Mouse (Mus musculus): Measurements from ENCODE around the gene Mcoln1. TPM values are rescaled to one million over a fixed set of nuclear protein-coding genes. Genes with fewer than 3 reads are reported as not detected.

Gene Mcoln1
- polyA plus RNA-seq, 1 experiment from 2014 or later, result 56.0 TPM

- Histone ChIP-seq H3K4me3 (ENCODE audit: low read depth, low read length) (no peak overlapping the region), H3K9me3 (ENCODE audit: control insufficient read depth, low read length) (no peaks in the 10 kb centered on the region), H3K27ac (ENCODE audit: low read depth, low read length) (no peak overlapping the region), H3K9ac (ENCODE audit: low read length) (no peak overlapping the region), H3K36me3 (ENCODE audit: control insufficient read depth, insufficient read depth, low read length) (peaks cover 3% of the 10 kb centered on the region), H3K27me3 (ENCODE audit: control insufficient read depth, insufficient read depth, low read length) (no peaks in the 10 kb centered on the region), H3K4me1 (ENCODE audit: control insufficient read depth, insufficient read depth, low read length) (no peaks in the 10 kb centered on the region), H3K4me2 (ENCODE audit: low read depth) (no peak overlapping the region)
- ATAC-seq (ENCODE audit: insufficient read depth, low FRiP score, low TSS enrichment), result no peak
- 91% methylated on average over 9 of the region's 9 CpGs for WGBS
- DNase-seq (ENCODE audit: low spot score), result no peak
Observed at GRCm38 (mm10) chr8:3536940-3537339, 36.7 kb downstream of the Mcoln1 start.

DNA sequence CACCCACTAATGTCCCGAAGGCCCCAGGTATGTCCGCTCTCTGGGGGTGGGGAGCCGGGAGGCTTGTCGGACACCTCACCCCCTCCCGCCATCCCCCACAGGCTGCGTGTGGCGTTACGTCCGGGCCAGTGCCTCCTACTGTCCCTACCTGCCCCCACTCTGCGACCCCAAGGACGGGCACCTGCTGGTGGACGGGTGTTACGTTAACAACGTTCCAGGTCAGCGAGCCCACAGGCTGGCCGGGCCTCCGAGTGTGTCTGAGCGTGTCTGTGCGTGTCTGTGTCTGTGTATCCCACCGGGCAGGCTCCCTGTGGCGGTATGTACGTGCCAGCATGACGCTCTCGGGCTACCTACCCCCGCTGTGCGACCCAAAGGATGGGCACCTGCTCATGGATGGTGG is 37.4 kb downstream of the Mcoln1 start:
- DNase-seq (ENCODE audit: low spot score) (no peak), ATAC-seq (ENCODE audit: insufficient read depth, low FRiP score, low TSS enrichment) (no peak)
- no peaks in the 10 kb centered on the region for H3K27me3 ChIP-seq (ENCODE audit: control insufficient read depth, insufficient read depth, low read length)
- no peak overlapping the region for H3K4me3 ChIP-seq (ENCODE audit: low read depth, low read length)
- peaks cover 3% of the 10 kb centered on the region for H3K36me3 ChIP-seq (ENCODE audit: control insufficient read depth, insufficient read depth, low read length)
- H3K27ac ChIP-seq (ENCODE audit: low read depth, low read length), result no peak overlapping the region
- no peaks in the 10 kb centered on the region for H3K4me1 ChIP-seq (ENCODE audit: control insufficient read depth, insufficient read depth, low read length)
- H3K9ac ChIP-seq (ENCODE audit: low read length), result no peak overlapping the region
- no peak overlapping the region for H3K4me2 ChIP-seq (ENCODE audit: low read depth)
- WGBS, result 96% methylated on average over 24 of the region's 26 CpGs
- no peaks in the 10 kb centered on the region for H3K9me3 ChIP-seq (ENCODE audit: control insufficient read depth, low read length)

GRCm38 (mm10) chr8:3539146-3539545 is 38.9 kb downstream of the Mcoln1 start:
- Histone ChIP-seq H3K27me3 (ENCODE audit: control insufficient read depth, insufficient read depth, low read length) (no peaks in the 10 kb centered on the region), H3K27ac (ENCODE audit: low read depth, low read length) (no peak overlapping the region), H3K9ac (ENCODE audit: low read length) (no peak overlapping the region), H3K4me3 (ENCODE audit: low read depth, low read length) (no peak overlapping the region), H3K4me2 (ENCODE audit: low read depth) (no peak overlapping the region), H3K36me3 (ENCODE audit: control insufficient read depth, insufficient read depth, low read length) (peaks cover 5% of the 10 kb centered on the region), H3K9me3 (ENCODE audit: control insufficient read depth, low read length) (no peaks in the 10 kb centered on the region), H3K4me1 (ENCODE audit: control insufficient read depth, insufficient read depth, low read length) (no peaks in the 10 kb centered on the region)
- no peak for ATAC-seq (ENCODE audit: insufficient read depth, low FRiP score, low TSS enrichment)
- WGBS, result 84% methylated on average over 7 of the region's 7 CpGs
- DNase-seq (ENCODE audit: low spot score), result no peak

GRCm38 (mm10) chr8:3540076-3540475 is 39.8 kb downstream of the Mcoln1 start:
- Histone ChIP-seq H3K4me1 (ENCODE audit: control insufficient read depth, insufficient read depth, low read length) (no peaks in the 10 kb centered on the region), H3K36me3 (ENCODE audit: control insufficient read depth, insufficient read depth, low read length) (peaks cover 5% of the 10 kb centered on the region), H3K27me3 (ENCODE audit: control insufficient read depth, insufficient read depth, low read length) (no peaks in the 10 kb centered on the region), H3K27ac (ENCODE audit: low read depth, low read length) (no peak overlapping the region), H3K9me3 (ENCODE audit: control insufficient read depth, low read length) (no peaks in the 10 kb centered on the region; the same call in 1 of the 2 replicates), H3K4me3 (ENCODE audit: low read depth, low read length) (no peak overlapping the region), H3K4me2 (ENCODE audit: low read depth) (no peak overlapping the region), H3K9ac (ENCODE audit: low read length) (no peak overlapping the region)
- DNase-seq (ENCODE audit: low spot score), result no peak
- ATAC-seq (ENCODE audit: insufficient read depth, low FRiP score, low TSS enrichment), result no peak
- WGBS, result 86% methylated on average over 4 of the region's 4 CpGs

- Histone ChIP-seq H3K4me1 (ENCODE audit: control insufficient read depth, insufficient read depth, low read length) (no peaks in the 10 kb centered on the region), H3K4me2 (ENCODE audit: low read depth) (no peak overlapping the region), H3K4me3 (ENCODE audit: low read depth, low read length) (no peak overlapping the region), H3K9me3 (ENCODE audit: control insufficient read depth, low read length) (no peaks in the 10 kb centered on the region; the same call in 1 of the 2 replicates), H3K9ac (ENCODE audit: low read length) (no peak overlapping the region), H3K36me3 (ENCODE audit: control insufficient read depth, insufficient read depth, low read length) (peaks cover 2% of the 10 kb centered on the region), H3K27ac (ENCODE audit: low read depth, low read length) (no peak overlapping the region), H3K27me3 (ENCODE audit: control insufficient read depth, insufficient read depth, low read length) (no peaks in the 10 kb centered on the region)
- DNase-seq (ENCODE audit: low spot score) (no peak), ATAC-seq (ENCODE audit: insufficient read depth, low FRiP score, low TSS enrichment) (no peak)
- WGBS, result 87% methylated on average over 2 of the region's 2 CpGs
Observed at GRCm38 (mm10) chr8:3546511-3546910, 46.3 kb downstream of the Mcoln1 start.

GRCm38 (mm10) chr8:3552240-3552639 is 52.0 kb downstream of the Mcoln1 start:
- H3K9ac ChIP-seq (ENCODE audit: low read length), result no peak overlapping the region
- 82% methylated on average over 1 of the region's 1 CpGs for WGBS
- no peaks in the 10 kb centered on the region for H3K27me3 ChIP-seq (ENCODE audit: control insufficient read depth, insufficient read depth, low read length)
- ATAC-seq (ENCODE audit: insufficient read depth, low FRiP score, low TSS enrichment) (no peak), DNase-seq (ENCODE audit: low spot score) (no peak)
- H3K4me2 ChIP-seq (ENCODE audit: low read depth), result no peak overlapping the region
- no peaks in the 10 kb centered on the region for H3K4me1 ChIP-seq (ENCODE audit: control insufficient read depth, insufficient read depth, low read length)
- no peaks in the 10 kb centered on the region for H3K9me3 ChIP-seq (ENCODE audit: control insufficient read depth, low read length)
- no peaks in the 10 kb centered on the region for H3K36me3 ChIP-seq (ENCODE audit: control insufficient read depth, insufficient read depth, low read length)
- H3K4me3 ChIP-seq (ENCODE audit: low read depth, low read length), result no peak overlapping the region
- no peak overlapping the region for H3K27ac ChIP-seq (ENCODE audit: low read depth, low read length)

DNA sequence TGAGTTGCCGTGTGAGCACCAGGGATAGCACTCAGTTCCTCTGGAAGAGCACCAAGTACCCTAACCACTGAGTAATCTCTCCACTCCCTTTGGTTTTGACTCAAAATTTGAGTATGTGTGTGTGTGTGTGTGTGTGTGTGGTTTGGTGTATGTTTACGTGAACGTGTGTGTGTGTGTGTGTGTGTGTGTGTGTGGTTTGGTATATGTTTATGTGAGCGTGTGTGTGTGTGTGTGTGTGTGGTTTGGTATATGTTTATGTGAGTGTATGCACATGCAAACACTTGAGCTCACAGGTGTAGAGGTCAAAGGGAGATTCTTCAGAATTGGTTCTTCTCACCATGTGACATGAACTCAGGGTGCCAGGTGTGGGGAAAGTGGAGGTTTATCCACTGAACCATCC is 55.9 kb downstream of the Mcoln1 start:
- DNase-seq (ENCODE audit: low spot score) (no peak), ATAC-seq (ENCODE audit: insufficient read depth, low FRiP score, low TSS enrichment) (peak; percentile 90)
- no peak overlapping the region for H3K4me2 ChIP-seq (ENCODE audit: low read depth)
- no peaks in the 10 kb centered on the region for H3K27me3 ChIP-seq (ENCODE audit: control insufficient read depth, insufficient read depth, low read length)
- H3K4me3 ChIP-seq (ENCODE audit: low read depth, low read length), result no peak overlapping the region
- H3K9ac ChIP-seq (ENCODE audit: low read length), result no peak overlapping the region
- no peak overlapping the region for H3K27ac ChIP-seq (ENCODE audit: low read depth, low read length)
- no peaks in the 10 kb centered on the region for H3K9me3 ChIP-seq (ENCODE audit: control insufficient read depth, low read length)
- 64% methylated on average over 4 of the region's 4 CpGs for WGBS
- H3K4me1 ChIP-seq (ENCODE audit: control insufficient read depth, insufficient read depth, low read length), result no peaks in the 10 kb centered on the region
- H3K36me3 ChIP-seq (ENCODE audit: control insufficient read depth, insufficient read depth, low read length), result no peaks in the 10 kb centered on the region

Other genes with a start within 250 kb of the Mcoln1 start
- gene Insr, start 220.8 kb upstream of the Mcoln1 start, polyA plus RNA-seq (2014; fragmentation: Nextera tagmentation; extraction: Ambion mirVana), result 43.3 and 43.4 TPM in 2 replicates
- gene A430078G23Rik, start 147.0 kb upstream of the Mcoln1 start, polyA plus RNA-seq (2014; fragmentation: Nextera tagmentation; extraction: Ambion mirVana), result not detected in 2 replicates
- gene Arhgef18, start 107.5 kb upstream of the Mcoln1 start, polyA plus RNA-seq (2014; fragmentation: Nextera tagmentation; extraction: Ambion mirVana), result 9.0 and 10.8 TPM in 2 replicates
- gene Pex11g, start 32.8 kb upstream of the Mcoln1 start, polyA plus RNA-seq (2014; fragmentation: Nextera tagmentation; extraction: Ambion mirVana), result 2.9 TPM in 2 replicates
- 0.20 TPM in 1 of 2 replicates, not detected in the other for gene Tex45, start 29.6 kb upstream of the Mcoln1 start, polyA plus RNA-seq (2014; fragmentation: Nextera tagmentation; extraction: Ambion mirVana)
- 29.9 and 36.8 TPM in 2 replicates for gene Zfp358, start 7.3 kb upstream of the Mcoln1 start, polyA plus RNA-seq (2014; fragmentation: Nextera tagmentation; extraction: Ambion mirVana)
- 17.9 and 20.7 TPM in 2 replicates for gene Pnpla6, start 14.9 kb downstream of the Mcoln1 start, polyA plus RNA-seq (2014; fragmentation: Nextera tagmentation; extraction: Ambion mirVana)
- 4.8 and 5.6 TPM in 2 replicates for gene C330021F23Rik, start 67.5 kb downstream of the Mcoln1 start, polyA plus RNA-seq (2014; fragmentation: Nextera tagmentation; extraction: Ambion mirVana)
- gene Camsap3, start 86.8 kb downstream of the Mcoln1 start, polyA plus RNA-seq (2014; fragmentation: Nextera tagmentation; extraction: Ambion mirVana), result 13.7 and 14.5 TPM in 2 replicates
- gene Xab2, start 120.9 kb downstream of the Mcoln1 start, polyA plus RNA-seq (2014; fragmentation: Nextera tagmentation; extraction: Ambion mirVana), result 61.6 and 68.3 TPM in 2 replicates
- 91.7 and 99.2 TPM in 2 replicates for gene Pet100, start 121.1 kb downstream of the Mcoln1 start, polyA plus RNA-seq (2014; fragmentation: Nextera tagmentation; extraction: Ambion mirVana)
- not detected in 2 replicates for gene Pcp2, start 125.1 kb downstream of the Mcoln1 start, polyA plus RNA-seq (2014; fragmentation: Nextera tagmentation; extraction: Ambion mirVana)
- 17.3 and 25.2 TPM in 2 replicates for gene Stxbp2, start 130.5 kb downstream of the Mcoln1 start, polyA plus RNA-seq (2014; fragmentation: Nextera tagmentation; extraction: Ambion mirVana)
- gene Retn, start 155.3 kb downstream of the Mcoln1 start, polyA plus RNA-seq (2014; fragmentation: Nextera tagmentation; extraction: Ambion mirVana), result not detected in 2 replicates
- not detected in 2 replicates for gene Mcemp1, start 165.3 kb downstream of the Mcoln1 start, polyA plus RNA-seq (2014; fragmentation: Nextera tagmentation; extraction: Ambion mirVana)
- gene Fcor, start 171.9 kb downstream of the Mcoln1 start, polyA plus RNA-seq (2014; fragmentation: Nextera tagmentation; extraction: Ambion mirVana), result 7.9 and 11.3 TPM in 2 replicates
- 37.0 and 43.6 TPM in 2 replicates for gene Trappc5, start 175.8 kb downstream of the Mcoln1 start, polyA plus RNA-seq (2014; fragmentation: Nextera tagmentation; extraction: Ambion mirVana)
- 0.11 and 0.24 TPM in 2 replicates for gene Fcer2a, start 193.7 kb downstream of the Mcoln1 start, polyA plus RNA-seq (2014; fragmentation: Nextera tagmentation; extraction: Ambion mirVana)
- gene Clec4g, start 220.2 kb downstream of the Mcoln1 start, polyA plus RNA-seq (2014; fragmentation: Nextera tagmentation; extraction: Ambion mirVana), result 0.26 TPM in 1 of 2 replicates, not detected in the other
- not detected in 2 replicates for gene Cd209a, start 248.5 kb downstream of the Mcoln1 start, polyA plus RNA-seq (2014; fragmentation: Nextera tagmentation; extraction: Ambion mirVana)